Mouse (Mus musculus) heart, embryonic 11.5 days (tissue): ENCODE measurements around the gene Adar. TPM values are rescaled to one million over a fixed set of nuclear protein-coding genes. Genes with fewer than 3 reads are reported as not detected.
A peak's percentile ranks its signal among the peaks of the same experiment; 100 is the strongest.

Experiments
- ATAC-seq: fragments of 200-750 bp; cut with Nextera tagmentation; replicated peaks from 2 replicates; pipeline ENCODE4 v1.8.0; 2017; ENCODE audit warnings: moderate library complexity; ENCODE audit not compliant: insufficient number of reproducible peaks, low FRiP score, low TSS enrichment
- H3K27ac ChIP-seq: fragments of 300-500 bp; sonication (generic); 2 replicates; pipeline ENCODE4 v1.5.1; 2014; ENCODE audit warnings: mild to moderate bottlenecking, low read depth, low read length
- H3K27me3 ChIP-seq: fragments of 300-500 bp; sonication (generic); 2 replicates; pipeline ENCODE4 v1.6.1; 2014; ENCODE audit warnings: mild to moderate bottlenecking, low read length, mixed read lengths; ENCODE audit not compliant: control insufficient read depth, insufficient read depth
- H3K36me3 ChIP-seq: fragments of 300-500 bp; sonication (generic); 2 replicates; pipeline ENCODE4 v1.6.1; 2014; ENCODE audit warnings: mild to moderate bottlenecking, low read length, moderate library complexity, mixed read lengths; ENCODE audit not compliant: control insufficient read depth, insufficient read depth
- H3K4me1 ChIP-seq: fragments of 300-500 bp; sonication (generic); 2 replicates; pipeline ENCODE4 v1.6.1; 2014; ENCODE audit warnings: low read length; ENCODE audit not compliant: control insufficient read depth, insufficient read depth
- H3K4me2 ChIP-seq: fragments of 300-500 bp; sonication (generic); 2 replicates; pipeline ENCODE4 v1.6.1; 2014; ENCODE audit warnings: mild to moderate bottlenecking, moderate library complexity
- H3K4me3 ChIP-seq: fragments of 300-500 bp; sonication (generic); 2 replicates; pipeline ENCODE4 v1.5.1; 2014; ENCODE audit warnings: low read depth, low read length
- H3K9ac ChIP-seq: fragments of 300-500 bp; sonication (generic); 2 replicates; pipeline ENCODE4 v1.6.1; 2014; ENCODE audit warnings: mild to moderate bottlenecking, low read depth, low read length, moderate library complexity
- H3K9me3 ChIP-seq: fragments of 300-500 bp; sonication (generic); replicated peaks from 2 replicates; pipeline ENCODE4 v1.6.1; 2016; ENCODE audit warnings: low read length; ENCODE audit not compliant: control insufficient read depth
- WGBS: fragments of 180-500 bp; shearing (Covaris S2); extraction: QIAGEN DNeasy Blood & Tissue Kit; methylation state at CpG from one replicate; pipeline ENCODE4 v1.1.7; 2014; ENCODE audit not compliant: insufficient replicate concordance; 5-methylcytosine and 5-hydroxymethylcytosine counted together
- polyA plus RNA-seq: library from polyadenylated mRNA; unstranded; fragments of >200 nt; fragmentation: Nextera tagmentation; extraction: Ambion mirVana; gene quantifications from 2 replicates; pipeline ENCODE4 v1.2.1, GENCODE M21; 2014

Adar gene
- polyA plus RNA-seq = 6.6 and 10.9 TPM in 2 replicates

- Histone ChIP-seq H3K4me2 (peak within 1 kb of the TSS; percentile 97), H3K9ac (peak within 1 kb of the TSS; percentile 87), H3K4me1 (peaks cover 11% of the 10 kb centered on the region), H3K4me3 (peak within 1 kb of the TSS; percentile 97), H3K9me3 (no peaks in the 10 kb centered on the region), H3K27ac (peak within 1 kb of the TSS; percentile 71; the same call in 1 of the 2 replicates), H3K27me3 (no peaks in the 10 kb centered on the region), H3K36me3 (no peaks in the 10 kb centered on the region)
- 6% methylated on average over 28 of the region's 28 CpGs for WGBS
- ATAC-seq = peak; percentile 60; the same call in 1 of the 2 replicates
Observed at GRCm38 (mm10) chr3:89714359-89715206, at the start of gene Adar. Adar (plus strand) TSS chr3:89715022.

- peak overlapping the region; percentile 61 for H3K9ac ChIP-seq
- ATAC-seq = no peak
- H3K4me3 ChIP-seq = peak overlapping the region; percentile 20
- H3K4me2 ChIP-seq = peak overlapping the region; percentile 53
- H3K4me1 ChIP-seq = peaks cover 12% of the 10 kb centered on the region
- 13% methylated on average over 11 of the region's 11 CpGs for WGBS
- 0 out of 2 replicates have a peak overlapping the region, but pooled peaks have one; percentile 35 for H3K27ac ChIP-seq
- H3K27me3 ChIP-seq = no peaks in the 10 kb centered on the region
- no peaks in the 10 kb centered on the region for H3K9me3 ChIP-seq
- no peaks in the 10 kb centered on the region for H3K36me3 ChIP-seq
Observed at GRCm38 (mm10) chr3:89667131-89667530, 47.7 kb upstream of the Adar start.

GRCm38 (mm10) chr3:89671334-89671733 is 43.5 kb upstream of the Adar start:
- Histone ChIP-seq H3K4me1 (peaks cover 17% of the 10 kb centered on the region), H3K4me2 (no peak overlapping the region), H3K27ac (peak overlapping the region; percentile 29; the same call in 1 of the 2 replicates), H3K9ac (no peak overlapping the region), H3K4me3 (no peak overlapping the region), H3K9me3 (no peaks in the 10 kb centered on the region), H3K27me3 (no peaks in the 10 kb centered on the region), H3K36me3 (no peaks in the 10 kb centered on the region)
- ATAC-seq = peak; percentile 39; the same call in 1 of the 2 replicates
- 31% methylated on average over 6 of the region's 6 CpGs for WGBS

GRCm38 (mm10) chr3:89672573-89673317 is 42.1 kb upstream of the Adar start:
- Histone ChIP-seq H3K27me3 (no peaks in the 10 kb centered on the region), H3K9ac (no peak overlapping the region), H3K9me3 (no peaks in the 10 kb centered on the region), H3K27ac (no peak overlapping the region), H3K4me2 (no peak overlapping the region), H3K4me1 (peaks cover 9% of the 10 kb centered on the region), H3K36me3 (no peaks in the 10 kb centered on the region), H3K4me3 (no peak overlapping the region)
- no peak for ATAC-seq
- 71% methylated on average over 12 of the region's 12 CpGs for WGBS

GRCm38 (mm10) chr3:89677617-89678016 is 37.2 kb upstream of the Adar start:
- H3K36me3 ChIP-seq = no peaks in the 10 kb centered on the region
- H3K27me3 ChIP-seq = 0 out of 2 replicates have a peak, but pooled peaks cover 6% of the 10 kb centered on the region
- H3K9ac ChIP-seq = no peak overlapping the region
- H3K27ac ChIP-seq = no peak overlapping the region
- WGBS = 73% methylated on average over 5 of the region's 5 CpGs
- H3K4me1 ChIP-seq = 0 out of 2 replicates have a peak, but pooled peaks cover 4% of the 10 kb centered on the region
- H3K4me2 ChIP-seq = no peak overlapping the region
- no peaks in the 10 kb centered on the region for H3K9me3 ChIP-seq
- no peak for ATAC-seq
- H3K4me3 ChIP-seq = no peak overlapping the region

- no peak overlapping the region for H3K27ac ChIP-seq
- H3K4me1 ChIP-seq = no peaks in the 10 kb centered on the region
- peaks cover 15% of the 10 kb centered on the region for H3K27me3 ChIP-seq
- H3K4me2 ChIP-seq = no peak overlapping the region
- WGBS = 26% methylated on average over 5 of the region's 5 CpGs
- no peak overlapping the region for H3K9ac ChIP-seq
- H3K36me3 ChIP-seq = no peaks in the 10 kb centered on the region
- no peak for ATAC-seq
- H3K4me3 ChIP-seq = no peak overlapping the region
- no peaks in the 10 kb centered on the region for H3K9me3 ChIP-seq
Observed at GRCm38 (mm10) chr3:89686031-89686430, 28.8 kb upstream of the Adar start.

GRCm38 (mm10) chr3:89688694-89689581 is 25.9 kb upstream of the Adar start:
- H3K9me3 ChIP-seq = no peaks in the 10 kb centered on the region; the same call in 1 of the 2 replicates
- 7% methylated on average over 25 of the region's 25 CpGs for WGBS
- H3K4me3 ChIP-seq = peak overlapping the region; percentile 36
- 0 out of 2 replicates have a peak, but pooled peaks have one; percentile 65 for ATAC-seq
- no peaks in the 10 kb centered on the region for H3K36me3 ChIP-seq
- peak overlapping the region; percentile 58 for H3K4me2 ChIP-seq
- H3K27ac ChIP-seq = no peak overlapping the region
- peaks cover 5% of the 10 kb centered on the region for H3K27me3 ChIP-seq
- H3K4me1 ChIP-seq = no peaks in the 10 kb centered on the region
- peak overlapping the region; percentile 58 for H3K9ac ChIP-seq

- no peak overlapping the region for H3K27ac ChIP-seq
- no peak for ATAC-seq
- no peaks in the 10 kb centered on the region for H3K4me1 ChIP-seq
- no peak overlapping the region for H3K4me2 ChIP-seq
- 62% methylated on average over 9 of the region's 9 CpGs for WGBS
- no peak overlapping the region for H3K4me3 ChIP-seq
- no peak overlapping the region for H3K9ac ChIP-seq
- no peaks in the 10 kb centered on the region for H3K36me3 ChIP-seq
- peaks cover 5% of the 10 kb centered on the region for H3K27me3 ChIP-seq
- no peaks in the 10 kb centered on the region; the same call in 1 of the 2 replicates for H3K9me3 ChIP-seq
Observed at GRCm38 (mm10) chr3:89691776-89692175, 23.0 kb upstream of the Adar start.
